Mouse (Mus musculus) right cerebral cortex, adult 2 months (tissue): Measurements from ENCODE around the gene Shd.
A peak's percentile ranks its signal among the peaks of the same experiment; 100 is the strongest.

ENCODE experiments used
- DNase-seq, 2 experiments: peaks; one replicate each; pipeline ENCODE4 v3.0.0; 2021 to 2022; ENCODE audit warnings: low spot score in 2 of 2

Shd gene

GRCm38 (mm10) chr17:56007444-56008355 lies 37.4 kb downstream of the Shd start:
- DNase-seq: no peak

- DNase-seq: peak; percentile 95
Observed at GRCm38 (mm10) chr17:56008356-56009087, 38.3 kb downstream of the Shd start.

- DNase-seq: peak; percentile 92 to 93
Observed at GRCm38 (mm10) chr17:56009088-56009961, 39.1 kb downstream of the Shd start.

GRCm38 (mm10) chr17:56009962-56010240 lies 39.6 kb downstream of the Shd start:
- no peak for DNase-seq

GRCm38 (mm10) chr17:56010255-56010654 lies 40.0 kb downstream of the Shd start:
- no peak for DNase-seq

GRCm38 (mm10) chr17:56010681-56011080 lies 40.4 kb downstream of the Shd start:
- peak; percentile 70 to 82 for DNase-seq

GRCm38 (mm10) chr17:56011441-56011840 lies 41.2 kb downstream of the Shd start:
- no peak for DNase-seq

GRCm38 (mm10) chr17:56015293-56015692 lies 45.0 kb downstream of the Shd start:
- no peak for DNase-seq

GRCm38 (mm10) chr17:56016382-56016781 lies 46.1 kb downstream of the Shd start:
- DNase-seq: no peak

GRCm38 (mm10) chr17:56016793-56017785 lies 46.8 kb downstream of the Shd start:
- DNase-seq: no peak

- no peak for DNase-seq
Observed at GRCm38 (mm10) chr17:56017848-56018247, 47.6 kb downstream of the Shd start.

- peak; percentile 68 to 71 for DNase-seq
Observed at GRCm38 (mm10) chr17:56018347-56019131, 48.3 kb downstream of the Shd start.

GRCm38 (mm10) chr17:56020400-56021084 lies 50.3 kb downstream of the Shd start:
- DNase-seq: no peak

GRCm38 (mm10) chr17:56021161-56021910 lies 51.1 kb downstream of the Shd start:
- peak; percentile 76 to 82 for DNase-seq

GRCm38 (mm10) chr17:56022131-56022988 lies 52.1 kb downstream of the Shd start:
- DNase-seq: no peak

GRCm38 (mm10) chr17:56022989-56023290 lies 52.7 kb downstream of the Shd start:
- DNase-seq: no peak

GRCm38 (mm10) chr17:56023386-56023785 lies 53.1 kb downstream of the Shd start:
- peak in 1 of 2 experiments; percentile 2 for DNase-seq

GRCm38 (mm10) chr17:56024476-56024875 lies 54.2 kb downstream of the Shd start:
- peak in 1 of 2 experiments; percentile 1 for DNase-seq
